Mouse (Mus musculus) thymus, postnatal 25 days (tissue): ENCODE data around the gene Rbp3.

ENCODE experiments used
- DNase-seq: peaks from one replicate; pipeline ENCODE4 v3.0.0; 2022

Gene Rbp3

DNA sequence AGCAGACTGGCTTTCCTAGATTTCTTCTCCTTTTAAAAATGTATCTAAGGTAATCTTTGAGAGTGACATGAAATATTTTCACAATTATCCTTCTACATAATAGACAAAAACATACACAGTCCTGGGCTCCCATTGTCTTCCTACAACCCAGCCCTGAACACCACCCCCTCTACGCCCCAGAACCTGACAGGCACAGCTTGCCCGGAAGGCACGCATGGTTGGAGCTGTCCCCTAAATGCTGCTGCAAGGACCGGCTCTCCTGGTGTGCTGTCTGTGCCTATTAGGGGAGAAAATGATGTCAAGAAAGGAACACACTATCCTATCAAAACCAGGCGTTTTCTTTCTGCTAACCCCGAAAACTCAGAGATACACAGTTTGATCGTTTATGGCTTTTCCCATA is 23.9 kb downstream of the Rbp3 start:
- DNase-seq: no peak

- no peak for DNase-seq
Measured at GRCm38 (mm10) chr14:33978604-33979059, 24.8 kb downstream of the Rbp3 start, which contains the start of gene Zfp488. TSS of gene Zfp488 (minus strand) at chr14:33978764.

DNA sequence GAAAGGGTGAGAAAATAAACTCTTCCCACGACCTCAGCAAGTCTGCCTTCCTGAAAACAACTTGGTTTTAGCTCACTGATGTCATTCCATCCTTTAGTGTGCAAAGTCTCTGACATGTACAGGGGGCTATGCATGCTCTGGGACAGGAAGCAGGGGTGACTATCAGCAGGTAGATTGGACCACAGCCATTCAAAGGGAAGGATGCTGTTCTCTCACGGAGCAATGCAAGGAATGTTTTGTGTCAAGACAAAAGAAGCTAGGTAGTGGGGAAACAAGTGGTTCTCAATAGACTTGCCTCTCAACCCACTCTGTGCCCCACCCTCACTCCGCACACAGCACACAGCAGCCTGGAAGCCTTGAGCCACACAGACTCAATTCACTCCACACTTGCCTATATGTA is 35.4 kb downstream of the Rbp3 start:
- no peak for DNase-seq

- DNase-seq: no peak
Measured at GRCm38 (mm10) chr14:33991971-33992370, 38.2 kb downstream of the Rbp3 start.

- no peak for DNase-seq
Measured at GRCm38 (mm10) chr14:33993051-33993450, 39.2 kb downstream of the Rbp3 start.

DNA sequence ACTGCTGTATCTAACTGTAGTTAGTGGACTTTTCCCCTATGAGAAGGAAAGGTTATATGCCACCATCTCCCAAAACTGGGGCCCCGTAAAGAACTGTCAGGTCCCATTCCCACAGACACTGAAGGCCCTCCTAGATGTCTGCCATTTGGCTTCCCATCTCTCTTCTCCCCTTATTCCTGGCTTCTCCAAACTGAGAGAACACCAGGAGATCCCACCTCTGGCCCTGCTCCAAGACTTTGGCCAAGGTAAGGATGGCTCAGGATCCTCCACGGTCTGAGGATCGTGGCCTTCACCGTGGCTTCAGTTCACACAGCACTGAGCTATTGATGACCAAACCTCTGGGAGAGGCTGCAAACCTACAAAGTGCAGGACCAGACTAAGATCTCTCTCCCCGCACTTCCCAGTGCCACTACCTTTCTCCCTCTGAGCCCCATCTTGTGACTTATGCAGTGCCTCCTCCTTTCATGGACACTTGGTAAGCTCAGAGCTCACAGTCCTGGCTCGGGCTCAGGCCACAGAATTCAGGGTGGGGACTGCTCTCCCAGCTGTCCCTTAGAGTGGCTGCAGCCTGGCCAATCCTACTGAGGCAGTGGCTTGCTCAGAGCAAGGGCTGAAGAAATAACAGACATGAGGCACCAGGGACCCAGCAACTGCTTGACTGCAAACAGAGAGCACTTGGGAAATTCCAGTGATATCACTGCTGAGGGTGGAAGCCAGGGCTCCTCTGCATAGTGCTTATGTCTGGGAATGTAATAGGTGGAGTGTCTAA is 39.9 kb downstream of the Rbp3 start:
- DNase-seq: no peak

GRCm38 (mm10) chr14:33997427-33997826 is 43.6 kb downstream of the Rbp3 start:
- DNase-seq: no peak

DNA sequence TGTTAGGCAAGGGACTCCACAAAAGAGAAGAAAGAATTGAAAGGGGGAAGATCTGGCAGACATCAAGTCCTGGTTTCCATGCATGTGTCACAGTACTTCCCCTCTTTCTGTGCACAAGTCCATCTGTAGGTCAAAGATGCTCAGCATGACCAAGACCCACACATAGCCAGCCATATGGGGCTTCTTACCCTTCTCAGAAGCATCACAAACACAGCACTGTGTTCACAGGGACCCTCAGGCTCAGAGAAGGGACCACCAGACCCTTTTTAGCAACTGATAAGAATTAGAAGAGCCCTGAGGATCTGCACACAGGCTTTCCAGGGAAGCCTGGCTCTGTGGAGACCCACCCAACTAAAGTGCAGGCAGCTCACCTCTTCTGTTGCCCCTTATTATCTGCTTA is 46.3 kb downstream of the Rbp3 start:
- no peak for DNase-seq

GRCm38 (mm10) chr14:34001445-34001844 is 47.6 kb downstream of the Rbp3 start:
- DNase-seq: no peak

DNA sequence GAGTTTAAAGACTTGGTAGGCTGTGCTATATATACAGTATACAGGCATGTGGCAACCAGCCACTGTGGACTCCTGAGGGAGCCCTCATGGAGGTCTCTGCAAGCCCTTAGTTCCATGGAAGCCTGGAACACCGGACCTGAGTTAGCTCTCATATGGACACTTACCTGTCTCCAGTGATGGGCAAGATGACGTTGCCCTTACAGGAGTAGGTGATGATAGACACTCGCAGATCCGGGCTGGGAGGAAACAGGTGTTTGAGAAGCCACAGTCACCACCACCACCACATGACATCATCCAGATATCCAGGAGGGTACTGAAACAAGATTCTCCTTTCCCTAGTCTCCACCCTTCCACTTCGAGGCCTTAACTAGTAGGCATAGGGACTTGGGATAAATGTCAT is 48.6 kb downstream of the Rbp3 start:
- DNase-seq: no peak
